Mouse (Mus musculus) hindbrain, embryonic 10.5 days (tissue): ENCODE measurements around the gene Il25. TPM values are rescaled to one million over a fixed set of nuclear protein-coding genes. Genes with fewer than 3 reads are reported as not detected.

Experiments used
- microRNA counts: library from miRNA; unstranded; fragments of <30 nt; microRNA quantifications from one replicate; lab custom pipeline; 2017
- polyA plus RNA-seq: library from polyadenylated mRNA; unstranded; fragments of >200 nt; fragmentation: Nextera tagmentation; extraction: Ambion mirVana; gene quantifications from 2 replicates; pipeline ENCODE4 v1.2.1, GENCODE M21; 2016

The Il25 gene
- polyA plus RNA-seq, 1 experiment from 2014 or later: 0.24 TPM

MicroRNA genes within 50 kb of the gene (microRNA counts, 519-probe panel; counts per million panel counts)
- microRNA mmu-miR-208a (lab: Ali Mortazavi, UCI): 1,255 counts per million, percentile 77 among the panel's probes with 10 or more counts
- microRNA mmu-miR-208b (lab: Ali Mortazavi, UCI): 1,255 counts per million, percentile 77 among the panel's probes with 10 or more counts

Other genes starting within 250 kb of the Il25 start
- gene 1700123O20Rik, start 246.5 kb upstream of the Il25 start, polyA plus RNA-seq: 108 and 116 TPM in 2 replicates
- gene Acin1, start 245.8 kb upstream of the Il25 start, polyA plus RNA-seq: 130 and 147 TPM in 2 replicates
- 0.14 TPM in 2 replicates for gene Gm29776, start 233.9 kb upstream of the Il25 start, polyA plus RNA-seq
- gene Cebpe, start 220.5 kb upstream of the Il25 start, polyA plus RNA-seq: not detected in 2 replicates
- 1.8 and 3.5 TPM in 2 replicates for gene Slc7a8, start 150.7 kb upstream of the Il25 start, polyA plus RNA-seq
- not detected in 2 replicates for gene Rnf212b, start 118.6 kb upstream of the Il25 start, polyA plus RNA-seq
- 19.7 and 22.7 TPM in 2 replicates for gene Homez, start 61.7 kb upstream of the Il25 start, polyA plus RNA-seq
- 0.38 and 0.44 TPM in 2 replicates for gene Ppp1r3e, start 55.1 kb upstream of the Il25 start, polyA plus RNA-seq
- 2.2 and 3.0 TPM in 2 replicates for gene Bcl2l2, start 49.3 kb upstream of the Il25 start, polyA plus RNA-seq
- 0.29 TPM in 1 of 2 replicates, not detected in the other for gene Gm20521, start 49.3 kb upstream of the Il25 start, polyA plus RNA-seq
- gene Pabpn1, start 40.2 kb upstream of the Il25 start, polyA plus RNA-seq: 160 TPM in 2 replicates
- 45.2 and 62.5 TPM in 2 replicates for gene Slc22a17, start 19.6 kb upstream of the Il25 start, polyA plus RNA-seq
- gene Efs, start 6.6 kb upstream of the Il25 start, polyA plus RNA-seq: 36.5 and 40.0 TPM in 2 replicates
- 0.78 and 2.9 TPM in 2 replicates for gene Cmtm5, start 3.6 kb downstream of the Il25 start, polyA plus RNA-seq
- gene Myh6, start 34.2 kb downstream of the Il25 start, polyA plus RNA-seq: 0.63 and 1.9 TPM in 2 replicates
- gene Gm17428, start 44.2 kb downstream of the Il25 start, polyA plus RNA-seq: not detected in 2 replicates
- 0.16 and 4.6 TPM in 2 replicates for gene Myh7, start 61.9 kb downstream of the Il25 start, polyA plus RNA-seq
- 73.5 and 85.9 TPM in 2 replicates for gene Ngdn, start 82.8 kb downstream of the Il25 start, polyA plus RNA-seq
- 8.8 and 17.7 TPM in 2 replicates for gene Zfhx2, start 159.6 kb downstream of the Il25 start, polyA plus RNA-seq
- gene Thtpa, start 162.1 kb downstream of the Il25 start, polyA plus RNA-seq: 24.4 and 26.1 TPM in 2 replicates
- 14.5 and 16.3 TPM in 2 replicates for gene Ap1g2, start 173.9 kb downstream of the Il25 start, polyA plus RNA-seq
- 0.75 and 1.7 TPM in 2 replicates for gene Jph4, start 184.2 kb downstream of the Il25 start, polyA plus RNA-seq